Mouse (Mus musculus): ENCODE data around the gene Bnc2.

DNA sequence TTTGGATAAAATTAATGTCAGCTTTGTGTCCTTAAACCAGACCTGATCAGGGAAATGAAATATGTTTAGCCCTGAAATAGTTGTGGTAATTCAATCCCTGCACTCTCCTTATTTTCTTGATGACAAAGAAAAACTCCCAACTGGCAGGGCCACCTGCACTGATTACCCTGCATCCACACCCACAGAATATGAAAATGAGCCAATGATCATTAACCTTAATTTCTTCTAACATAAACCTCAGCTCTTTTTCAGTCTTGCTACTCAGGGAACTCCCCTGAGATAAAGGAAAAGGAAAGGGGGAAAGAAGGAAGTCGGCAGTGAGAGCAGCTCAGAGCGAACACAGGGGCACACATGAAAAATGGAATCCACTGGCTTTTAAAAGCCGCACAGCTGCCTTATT is 220.6 kb downstream of the Bnc2 start:
- TF ChIP-seq EP300 (IDR thresholded peaks at IDR 0.05; ENCODE audit: insufficient read depth, low read depth, low read length) (no peak), CTCF (IDR thresholded peaks at IDR 0.05; ENCODE audit: low read depth, low read length) (no peak), POLR2A (IDR thresholded peaks at IDR 0.05; ENCODE audit: insufficient read depth, low read length) (no peak)
